Mouse (Mus musculus): ENCODE results near the gene Tesk1.

GRCm38 (mm10) chr4:43418973-43419656 is 22.6 kb upstream of the Tesk1 start:
- TF ChIP-seq CTCF (IDR thresholded peaks at IDR 0.05; ENCODE audit: low read depth) (no peak), EP300 (IDR thresholded peaks at IDR 0.05; ENCODE audit: low read depth) (no peak)
